Mouse (Mus musculus) stomach, postnatal 0 days (tissue): ENCODE data around the gene Gm28635.

Source experiments
- CTCF ChIP-seq: IDR thresholded peaks from 2 replicates; pipeline ENCODE4 v1.5.1; 2016; ENCODE audit warnings: antibody characterized with exemption, low read depth, mild to moderate bottlenecking, moderate library complexity
- EP300 ChIP-seq: optimal IDR thresholded peaks from 2 replicates; pipeline ENCODE3; 2016; ENCODE audit warnings: antibody characterized with exemption

GRCm38 (mm10) chr2:84677270-84677967 is 422 bp downstream of the Gm28635 start:
- TF ChIP-seq CTCF (peak; percentile 73), EP300 (no peak)
